Mouse (Mus musculus) erythroblast, adult 5-6 weeks (primary cell): ENCODE results near the gene Slc2a13. TPM values are rescaled to one million over a fixed set of nuclear protein-coding genes. Genes with fewer than 3 reads are reported as not detected.

Experiments
- ATAC-seq: replicated peaks from 2 replicates; pipeline ENCODE4 v1.8.0; 2016; ENCODE audit warnings: moderate number of reproducible peaks, mild to moderate bottlenecking, moderate TSS enrichment, inconsistent platforms; ENCODE audit not compliant: poor library complexity, low FRiP score, severe bottlenecking
- total RNA-seq, 2 experiments: library from RNA; stranded (forward) in 1 of 2; stranded (reverse) in 1 of 2; fragments of 150-400 nt in 1 of 2; fragments of 200-764, 138-1000 nt in 1 of 2; gene quantifications; 2 replicates each; pipeline versions ENCODE4 v1.2.3 to v1.2.4; 2015 to 2017; ENCODE audit warnings: low replicate concordance in 2 of 2

Gene Slc2a13
- total RNA-seq (2015; ENCODE audit: low replicate concordance) (not detected in 2 replicates), total RNA-seq (2017; ENCODE audit: low replicate concordance) (0.14 and 0.17 TPM in 2 replicates)

GRCm38 (mm10) chr15:91573111-91573538, at the start of gene Slc2a13:
TSS of gene Slc2a13 (minus strand) at chr15:91573261.
- no peak for ATAC-seq

- ATAC-seq = no peak
Measured at GRCm38 (mm10) chr15:91616016-91616415, 43.0 kb upstream of the Slc2a13 start.

- ATAC-seq = no peak
Measured at GRCm38 (mm10) chr15:91615532-91615931, 42.5 kb upstream of the Slc2a13 start.

DNA sequence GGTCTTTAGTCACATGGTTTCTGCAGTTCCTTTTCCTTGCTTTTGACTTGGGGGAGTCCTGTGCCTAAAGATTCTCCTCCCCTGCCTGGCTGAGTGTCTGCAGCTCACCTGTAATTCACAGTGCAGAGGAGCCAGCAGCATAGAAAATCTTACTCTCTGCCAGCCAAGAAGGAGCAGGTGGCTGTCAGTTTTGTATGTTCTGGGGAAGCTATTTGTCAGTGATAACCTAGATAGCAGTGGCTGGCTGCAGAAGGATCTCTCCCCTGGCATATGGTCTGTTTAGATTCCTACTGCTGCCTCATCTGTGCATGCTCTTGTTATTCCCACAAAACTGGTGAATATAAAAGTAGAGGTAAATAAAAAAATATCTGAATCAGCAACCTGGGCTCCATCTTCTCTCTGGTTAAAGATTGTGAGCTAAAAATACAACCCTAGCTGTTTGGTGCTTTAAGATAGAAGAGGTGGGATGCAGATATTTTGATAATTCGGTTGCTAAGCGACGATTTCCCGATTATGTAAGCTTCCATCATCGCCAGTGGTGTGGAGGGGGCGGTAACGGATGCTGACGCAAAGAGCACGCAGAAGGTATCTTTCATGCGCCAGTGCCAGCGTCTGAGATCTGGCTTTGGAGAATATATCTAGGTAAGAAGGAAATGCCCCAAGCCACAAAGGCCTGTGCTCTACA, 41.1 kb upstream of the Slc2a13 start:
- no peak for ATAC-seq

DNA sequence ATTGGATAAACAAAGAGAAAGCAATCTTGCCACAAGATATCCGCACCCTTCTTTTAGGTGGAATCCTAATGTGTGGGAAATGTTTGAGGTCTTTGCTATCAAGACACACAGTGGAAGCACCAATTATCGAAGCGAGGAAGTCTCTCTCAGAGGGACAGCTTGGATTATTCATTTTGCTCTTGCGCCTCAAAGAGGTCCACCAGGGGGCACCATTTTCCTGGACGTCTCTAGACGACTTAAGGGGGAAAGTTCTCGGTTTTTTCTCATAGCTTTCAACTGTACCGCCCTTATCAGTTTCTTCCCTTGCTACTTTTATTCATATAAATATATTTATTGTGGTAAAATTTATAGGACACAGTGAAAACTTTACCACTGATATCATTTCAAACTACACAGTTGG, 36.7 kb upstream of the Slc2a13 start:
- ATAC-seq = no peak

- no peak for ATAC-seq
Measured at GRCm38 (mm10) chr15:91608811-91609210, 35.8 kb upstream of the Slc2a13 start.

DNA sequence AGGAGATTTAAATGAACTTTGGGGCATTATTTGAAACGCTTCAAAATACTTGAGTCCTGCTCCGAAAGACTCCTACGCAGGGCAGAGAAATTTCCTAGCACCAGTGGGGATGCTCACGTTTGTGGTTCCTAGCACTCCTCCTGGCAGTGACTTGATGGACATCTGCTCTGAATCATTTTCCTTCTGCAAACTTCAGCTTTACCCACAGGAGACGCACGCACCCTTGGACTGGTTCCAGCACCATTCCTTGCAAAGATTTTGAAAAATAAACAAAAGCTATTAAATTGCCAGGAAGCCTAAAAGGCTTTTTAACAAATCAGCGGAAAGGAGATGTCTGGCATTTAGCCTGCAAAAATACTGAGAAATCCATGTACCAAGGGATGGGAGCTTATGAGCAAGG, 28.1 kb upstream of the Slc2a13 start:
- no peak for ATAC-seq

- ATAC-seq = no peak
Measured at GRCm38 (mm10) chr15:91597290-91597689, 24.2 kb upstream of the Slc2a13 start.

GRCm38 (mm10) chr15:91574492-91574891, 1.4 kb upstream of the Slc2a13 start:
- no peak for ATAC-seq

GRCm38 (mm10) chr15:91572421-91573069, 516 bp downstream of the Slc2a13 start:
- ATAC-seq = no peak

DNA sequence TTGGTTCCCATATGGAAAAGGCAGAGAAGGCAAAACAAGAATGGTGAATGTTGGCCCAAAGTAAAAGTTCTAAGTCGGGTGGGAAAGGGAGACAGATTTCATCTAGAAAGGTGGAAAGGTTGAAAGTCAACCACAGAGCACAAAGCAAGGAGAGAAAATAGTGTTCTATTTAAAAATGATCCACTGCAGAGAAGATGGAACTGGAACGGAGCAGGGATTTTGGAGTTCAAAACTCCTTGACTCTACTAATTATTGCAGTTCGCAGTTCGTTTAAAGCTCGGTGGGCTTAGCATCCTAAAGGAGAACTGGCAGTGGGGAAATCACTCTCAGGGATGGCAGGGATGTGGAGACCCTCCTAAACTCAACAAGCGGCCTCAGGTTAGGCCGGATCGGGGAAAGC, 1.1 kb downstream of the Slc2a13 start:
- ATAC-seq = no peak

DNA sequence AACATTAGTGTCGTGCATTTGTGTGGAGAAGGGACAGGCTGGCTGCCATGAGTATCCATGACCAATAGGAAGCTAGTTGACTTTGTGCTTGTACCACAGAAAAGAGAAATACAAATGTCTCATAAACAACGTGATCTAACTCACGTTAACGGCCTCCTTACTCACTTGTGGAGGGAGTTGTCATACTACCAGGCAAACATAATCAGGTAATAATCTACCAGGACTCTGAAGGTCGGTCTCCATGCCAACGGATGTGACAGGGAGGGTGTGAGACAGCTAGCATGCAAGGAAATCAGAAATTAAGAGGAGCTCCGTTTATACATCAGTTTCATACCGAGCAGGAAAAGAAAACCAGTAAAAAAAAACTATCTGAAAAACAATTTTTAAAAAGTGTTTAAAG, 6.3 kb downstream of the Slc2a13 start:
- no peak for ATAC-seq

DNA sequence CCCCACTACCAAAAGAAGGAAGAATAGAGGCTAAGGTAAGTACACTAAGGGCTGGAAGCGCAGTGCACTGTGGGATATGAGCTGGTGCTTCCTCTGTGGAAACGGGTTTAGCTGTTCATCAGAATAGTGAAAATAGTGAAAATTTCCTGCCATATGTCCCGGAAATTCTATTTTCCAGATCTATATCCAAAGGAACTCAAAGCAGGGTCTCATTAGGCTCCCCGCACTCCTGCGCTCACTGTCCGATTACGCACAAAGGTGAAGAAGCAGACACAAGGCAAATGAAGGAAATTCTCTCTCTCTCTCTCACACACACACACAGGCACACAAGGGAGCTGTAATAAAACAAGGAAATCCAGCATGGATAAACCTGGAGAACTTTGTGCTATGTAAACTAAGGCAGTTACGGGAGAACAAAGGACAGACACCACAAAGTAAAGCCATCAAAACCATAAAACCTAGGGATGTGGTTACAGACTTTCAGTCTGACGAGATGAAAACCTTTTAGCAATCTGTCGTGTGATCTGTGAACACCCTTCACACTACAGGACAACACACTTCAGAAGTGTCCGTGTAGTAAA, 7.9 kb downstream of the Slc2a13 start:
- no peak for ATAC-seq

- no peak for ATAC-seq
Measured at GRCm38 (mm10) chr15:91561728-91562127, 11.3 kb downstream of the Slc2a13 start.

DNA sequence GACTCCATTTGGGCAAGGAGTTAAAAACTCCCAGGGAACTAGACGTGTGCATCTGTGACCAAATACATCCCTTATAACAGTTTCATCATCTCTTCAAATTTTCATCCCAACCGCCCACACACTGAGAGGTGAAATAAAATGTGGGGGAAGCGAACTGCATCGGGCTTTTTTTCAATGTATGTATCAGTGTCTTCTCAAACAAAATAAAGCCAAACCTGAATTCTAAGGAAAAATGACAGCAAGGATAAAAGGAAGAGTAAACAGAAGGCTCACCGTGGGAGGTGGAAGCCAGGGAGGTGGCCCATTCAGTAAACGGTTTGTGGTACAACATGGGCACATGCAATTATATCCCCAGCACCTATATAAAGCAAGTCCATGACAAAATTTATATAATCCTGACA, 17.7 kb downstream of the Slc2a13 start:
- no peak for ATAC-seq

DNA sequence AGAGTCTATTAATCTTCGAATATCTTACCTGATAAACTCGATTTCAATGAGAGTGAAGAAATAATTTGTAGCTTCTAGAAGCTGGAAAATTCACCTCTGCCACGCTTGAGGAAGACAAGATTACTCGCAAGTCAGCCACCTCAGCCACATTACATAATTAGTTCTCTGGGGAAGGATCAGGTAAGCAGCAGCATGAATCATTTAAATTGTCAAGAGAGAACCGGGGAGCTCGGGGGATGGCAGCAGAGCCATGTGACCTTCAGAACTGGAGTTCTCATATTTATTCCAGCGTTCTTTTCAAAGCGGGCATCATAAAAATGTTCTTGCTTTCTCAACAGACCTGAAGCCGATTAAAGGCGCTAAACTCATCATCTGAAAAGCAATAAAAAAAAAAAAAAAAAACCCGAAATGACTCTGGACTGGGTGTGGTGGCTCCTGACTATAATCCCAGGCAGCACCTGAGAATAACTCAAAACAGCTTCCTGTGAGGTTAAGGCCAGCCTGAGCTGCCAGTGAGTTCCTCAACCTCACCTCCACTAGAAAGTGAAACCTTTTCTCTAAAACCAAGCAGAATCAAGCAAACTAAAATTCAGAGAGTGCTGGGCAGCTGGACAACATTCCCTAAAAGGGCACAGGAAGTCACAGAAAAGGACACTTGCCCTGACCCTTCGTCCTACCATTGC, 24.3 kb downstream of the Slc2a13 start:
- no peak for ATAC-seq

- no peak for ATAC-seq
Measured at GRCm38 (mm10) chr15:91544586-91544985, 28.5 kb downstream of the Slc2a13 start.

- ATAC-seq = no peak
Measured at GRCm38 (mm10) chr15:91538439-91538838, 34.6 kb downstream of the Slc2a13 start.

DNA sequence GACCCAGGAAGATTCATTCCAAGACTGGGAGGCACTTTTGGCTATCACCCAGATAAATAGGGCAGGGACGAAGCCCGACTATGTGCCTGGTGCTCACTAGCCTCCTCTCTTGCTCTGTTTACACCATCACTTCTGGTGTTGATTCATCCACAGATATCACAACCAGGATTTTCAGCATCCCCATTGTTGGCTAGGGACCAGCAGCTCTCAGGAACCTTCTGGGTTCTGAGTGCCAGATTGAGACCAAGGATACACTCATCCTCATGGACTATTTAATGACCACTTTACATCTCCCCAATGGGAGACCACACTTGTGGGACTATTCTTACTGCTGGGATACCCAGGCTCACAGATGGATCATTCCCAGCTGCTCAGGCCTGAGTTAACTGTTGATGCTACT, 46.2 kb downstream of the Slc2a13 start:
- ATAC-seq = no peak

GRCm38 (mm10) chr15:91526166-91526565, 46.9 kb downstream of the Slc2a13 start:
- ATAC-seq = no peak

GRCm38 (mm10) chr15:91524451-91524850, 48.6 kb downstream of the Slc2a13 start:
- ATAC-seq = no peak
